Mouse (Mus musculus) stomach, postnatal 0 days (tissue): Measurements from ENCODE around the gene Slc10a6.

ENCODE experiments used
- CTCF ChIP-seq: IDR thresholded peaks from 2 replicates; pipeline ENCODE4 v1.5.1; 2016; ENCODE audit warnings: antibody characterized with exemption, low read depth, mild to moderate bottlenecking, moderate library complexity
- EP300 ChIP-seq: optimal IDR thresholded peaks from 2 replicates; pipeline ENCODE3; 2016; ENCODE audit warnings: antibody characterized with exemption

DNA sequence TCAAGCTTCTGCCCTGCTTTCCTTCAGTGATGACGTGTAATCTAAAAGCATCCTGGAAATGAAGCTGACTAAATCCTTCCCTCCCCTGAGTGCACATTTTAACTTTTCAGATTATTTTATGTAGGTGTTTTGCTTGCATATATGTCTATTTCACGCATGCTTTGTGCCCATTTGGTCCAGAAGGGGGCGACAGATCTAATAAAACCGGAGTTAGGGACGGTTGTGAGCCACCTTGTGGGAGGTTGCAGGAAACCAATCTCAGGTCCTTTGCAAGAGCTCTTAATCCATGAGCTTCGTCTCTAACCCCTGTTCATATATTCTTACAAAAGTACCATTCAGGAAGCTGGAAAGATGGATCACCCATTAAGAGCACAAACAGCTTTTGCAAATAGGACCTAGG is 25.0 kb upstream of the Slc10a6 start:
- no peak for TF ChIP-seq EP300
- TF ChIP-seq CTCF: peak; percentile 84
